Mouse (Mus musculus): ENCODE data around the gene Mgat4e. TPM values are rescaled to one million over a fixed set of nuclear protein-coding genes. Genes with fewer than 3 reads are reported as not detected.

Mgat4e gene
- not detected for total RNA-seq (2021)
- long read RNA-seq, experiment 1 = 0 reads
- long read RNA-seq, experiment 2 = 0 reads

DNA sequence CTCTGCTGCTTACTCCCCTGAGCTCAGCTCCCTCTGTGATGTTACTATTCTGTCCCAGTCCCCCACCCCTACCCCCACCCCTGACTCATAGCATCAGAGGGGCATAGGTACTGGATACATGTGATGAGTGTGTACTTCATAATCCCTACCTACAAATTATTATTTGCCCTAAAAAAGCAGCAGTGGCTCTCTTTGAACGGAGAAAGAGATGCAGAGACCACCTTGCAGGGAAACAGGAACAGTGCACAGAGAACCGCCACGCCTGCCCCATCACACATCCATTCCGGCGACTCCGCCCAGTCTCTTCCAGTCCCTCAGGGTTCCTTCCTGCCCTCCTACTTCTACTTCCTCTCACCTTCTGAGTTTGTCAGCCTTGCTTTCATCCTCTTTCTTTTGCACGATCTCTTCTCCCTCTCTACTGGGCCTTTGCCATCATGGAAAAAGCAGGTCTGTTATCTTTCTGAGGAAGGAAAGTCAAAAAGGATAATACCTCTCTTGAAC lies at the start of gene Mgat4e:
TSS of gene Mgat4e (minus strand) at position 51 of the 501 bp plus-strand sequence.
- no peak for DNase-seq

DNA sequence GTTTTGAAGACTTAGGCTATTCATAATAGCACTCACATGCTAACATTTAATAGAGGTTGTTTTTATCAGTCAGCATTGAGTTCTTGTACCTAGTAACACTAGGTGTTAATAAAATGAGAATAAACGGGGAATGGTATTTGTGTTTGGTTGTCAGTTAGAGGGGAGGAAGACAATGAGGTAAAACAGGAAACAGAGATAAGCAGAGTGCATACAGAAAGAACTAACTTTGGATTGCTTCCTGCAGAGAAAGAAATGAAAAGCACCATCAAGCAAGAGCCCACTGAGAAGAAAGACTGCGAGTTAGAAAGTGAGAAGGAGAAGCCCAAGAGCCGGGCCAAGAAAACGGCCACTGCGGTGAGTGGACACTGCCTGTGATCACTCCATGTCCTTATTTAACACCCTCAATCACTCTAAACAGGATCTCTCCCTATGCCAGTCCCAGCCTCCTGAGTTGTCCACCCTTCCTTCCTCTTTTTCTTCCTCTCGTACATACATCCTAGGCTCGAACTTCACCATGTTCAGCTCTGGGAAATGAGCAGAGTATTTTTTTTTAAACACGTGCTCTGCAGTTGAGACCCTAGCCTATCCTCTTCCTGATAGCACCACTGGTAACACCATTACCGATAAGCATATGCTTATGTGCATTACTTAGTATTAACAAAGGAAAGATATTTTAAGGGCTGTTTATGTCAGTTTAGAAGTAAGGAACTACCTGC lies 48.0 kb upstream of the Mgat4e start:
- no peak for DNase-seq

GRCm38 (mm10) chr1:134591773-134592172 lies 42.3 kb upstream of the Mgat4e start:
- DNase-seq = no peak

DNA sequence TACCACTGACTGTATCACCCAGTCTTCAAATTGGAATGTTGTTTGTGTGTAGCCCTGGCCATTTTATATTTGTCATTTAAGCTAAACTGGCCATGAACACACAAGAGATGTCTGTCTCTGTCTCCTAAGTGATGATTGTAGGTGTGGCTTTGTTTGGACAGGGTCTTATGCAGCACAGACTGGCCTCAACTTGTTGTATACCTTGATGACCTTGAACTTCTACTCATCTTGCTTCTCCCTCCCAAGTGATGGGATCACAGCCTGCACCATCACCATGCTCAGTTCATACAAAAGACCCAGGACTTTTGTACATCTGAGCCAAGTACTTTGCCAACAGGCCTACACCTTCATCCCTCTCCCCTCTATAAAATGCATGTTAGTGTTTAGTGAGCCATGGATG lies 40.2 kb upstream of the Mgat4e start:
- DNase-seq = no peak

GRCm38 (mm10) chr1:134583560-134583959 lies 34.1 kb upstream of the Mgat4e start:
- DNase-seq = no peak

GRCm38 (mm10) chr1:134580796-134581195 lies 31.3 kb upstream of the Mgat4e start:
- DNase-seq = no peak

DNA sequence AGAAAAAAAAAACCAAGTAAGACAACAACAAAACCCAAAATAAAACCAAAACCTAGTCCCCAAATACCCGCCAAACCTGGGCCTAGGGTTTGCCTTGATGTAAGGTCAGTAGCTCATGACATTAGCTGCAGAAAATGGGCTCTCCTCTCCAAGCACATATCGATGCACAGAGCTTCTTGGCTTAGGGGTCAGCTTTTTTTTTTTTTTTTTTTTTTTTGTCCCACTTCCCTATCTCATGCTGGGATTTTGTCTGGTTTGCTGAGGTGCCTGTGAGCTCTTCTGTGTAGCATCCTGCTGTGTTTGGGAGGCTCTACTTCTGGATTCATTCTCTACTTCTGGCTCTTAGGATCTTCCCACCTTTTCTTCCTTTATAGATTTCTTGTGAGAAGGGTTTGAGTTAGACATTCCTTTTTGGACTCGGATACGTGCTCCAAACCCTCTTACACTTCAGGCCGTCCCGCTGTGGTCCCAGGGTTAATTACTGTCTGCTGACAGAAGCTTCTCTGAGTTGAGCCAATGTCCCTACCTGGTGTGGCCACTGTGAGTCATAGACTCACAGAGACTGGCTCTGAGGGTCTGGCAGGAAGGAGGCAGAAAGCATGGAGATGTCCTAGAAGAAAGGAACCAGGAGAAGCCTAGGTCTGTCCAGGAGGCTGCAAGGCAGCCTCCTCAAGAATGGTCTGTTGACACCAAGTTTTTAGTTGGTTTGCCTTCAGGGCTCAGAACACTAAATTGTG lies 28.1 kb upstream of the Mgat4e start:
- no peak for DNase-seq

DNA sequence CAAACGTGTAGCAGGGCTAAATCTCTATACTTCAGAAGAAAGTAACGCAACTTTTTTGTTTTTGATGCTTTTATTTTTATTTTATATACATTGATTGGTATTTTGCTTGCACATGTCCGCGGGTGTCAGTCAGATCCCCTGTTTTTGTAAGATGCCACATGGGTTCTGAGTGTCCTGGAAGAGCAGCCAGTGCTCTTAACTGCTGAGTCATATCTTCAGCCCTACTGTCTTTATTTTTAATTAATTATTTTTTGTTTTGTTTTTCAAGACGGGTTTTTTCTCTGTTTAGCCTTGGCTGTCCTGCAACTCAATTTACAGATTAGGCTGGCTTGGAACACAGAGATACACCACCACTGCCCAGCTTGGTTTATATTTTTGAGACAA lies 24.4 kb upstream of the Mgat4e start:
- DNase-seq = no peak

- no peak for DNase-seq
These were observed 23.9 kb upstream of the Mgat4e start for GRCm38 (mm10) chr1:134573300-134573931.

GRCm38 (mm10) chr1:134570631-134571030 lies 21.1 kb upstream of the Mgat4e start:
- DNase-seq = no peak

DNA sequence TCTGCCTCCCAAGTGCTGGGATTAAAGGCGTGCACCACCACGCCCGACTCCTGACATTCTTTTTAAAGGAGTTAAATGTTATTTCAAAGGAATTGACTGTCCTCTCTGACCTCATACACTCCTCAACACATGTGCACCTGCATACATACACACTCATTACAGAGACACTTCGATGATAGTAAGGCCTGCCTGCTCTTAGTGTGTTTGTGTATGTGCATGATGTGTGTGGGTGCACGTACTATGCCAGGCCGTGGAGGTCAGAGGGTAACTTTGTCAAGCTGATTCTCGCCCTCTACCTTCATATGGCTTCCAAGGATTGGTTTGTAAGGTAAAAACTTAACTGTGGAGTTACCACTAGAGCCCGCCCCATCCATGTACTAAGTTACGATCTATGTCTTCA lies 20.7 kb upstream of the Mgat4e start:
- DNase-seq = no peak

DNA sequence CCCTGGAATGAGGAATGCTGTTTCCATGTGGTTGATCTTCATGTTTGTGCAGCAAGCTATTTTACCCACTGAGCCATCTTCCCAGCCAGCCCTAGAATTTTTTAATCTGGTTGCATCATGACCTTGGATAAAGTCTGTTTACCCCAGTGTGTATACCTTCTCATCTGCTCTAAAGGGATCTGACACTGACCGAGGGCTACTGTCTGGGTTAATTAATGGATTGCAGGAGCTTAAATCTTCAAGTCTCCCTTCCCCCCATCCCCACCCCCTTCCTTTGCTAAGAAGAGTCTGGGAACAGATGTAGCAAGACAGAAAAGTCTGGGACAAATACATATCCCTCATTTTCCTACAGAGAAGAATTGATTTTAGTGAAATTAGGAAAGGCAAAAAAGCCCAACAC lies 18.0 kb upstream of the Mgat4e start:
- no peak for DNase-seq

- DNase-seq = no peak
These were observed 14.2 kb upstream of the Mgat4e start for GRCm38 (mm10) chr1:134563726-134564125.

GRCm38 (mm10) chr1:134562457-134562856 lies 13.0 kb upstream of the Mgat4e start:
- no peak for DNase-seq

DNA sequence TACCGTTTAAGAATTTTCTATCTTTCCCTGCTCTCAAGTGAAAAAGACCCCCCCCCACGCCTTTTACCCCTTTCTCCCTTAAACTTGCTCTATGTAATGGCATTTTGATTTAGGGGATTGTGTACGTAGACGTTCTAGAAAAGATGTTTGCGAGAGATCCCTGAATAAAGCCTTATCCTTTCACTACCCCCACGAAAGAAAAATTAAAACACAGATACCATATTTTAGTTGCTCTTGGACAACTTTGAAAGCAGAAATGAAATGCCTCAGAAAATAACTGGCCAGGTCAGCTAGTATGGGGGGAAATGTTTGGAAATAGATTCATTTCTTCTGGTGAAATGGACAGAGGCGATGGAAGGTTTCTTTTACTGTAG lies 12.3 kb upstream of the Mgat4e start:
- DNase-seq = no peak

GRCm38 (mm10) chr1:134560801-134561769 lies 11.6 kb upstream of the Mgat4e start:
- DNase-seq = peak; percentile 34

DNA sequence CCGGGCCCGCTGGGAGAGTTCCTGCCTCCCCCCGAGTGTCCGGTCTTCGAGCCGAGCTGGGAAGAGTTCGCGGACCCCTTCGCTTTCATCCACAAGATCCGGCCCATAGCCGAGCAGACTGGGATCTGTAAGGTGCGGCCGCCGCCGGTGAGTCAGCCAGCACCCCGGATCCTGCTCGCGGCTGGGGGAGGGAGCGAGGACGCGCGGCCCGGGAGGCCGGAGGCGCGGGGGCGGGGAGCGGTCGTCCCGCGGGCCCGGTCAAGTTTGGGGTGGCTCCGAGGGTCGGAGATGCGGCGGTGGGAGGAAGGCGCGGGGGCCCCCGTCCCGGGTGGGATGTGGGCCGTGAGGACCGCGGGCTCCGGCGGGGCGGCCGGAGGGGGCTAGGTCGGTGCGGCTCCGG lies 10.9 kb upstream of the Mgat4e start:
- DNase-seq = peak; percentile 54

GRCm38 (mm10) chr1:134559976-134560375 lies 10.5 kb upstream of the Mgat4e start, which contains the start of gene Kdm5b:
Gene Kdm5b (plus strand): TSS chr1:134560171.
- DNase-seq = peak; percentile 83

- DNase-seq = no peak
These were observed 9.7 kb upstream of the Mgat4e start for GRCm38 (mm10) chr1:134559226-134559625.

DNA sequence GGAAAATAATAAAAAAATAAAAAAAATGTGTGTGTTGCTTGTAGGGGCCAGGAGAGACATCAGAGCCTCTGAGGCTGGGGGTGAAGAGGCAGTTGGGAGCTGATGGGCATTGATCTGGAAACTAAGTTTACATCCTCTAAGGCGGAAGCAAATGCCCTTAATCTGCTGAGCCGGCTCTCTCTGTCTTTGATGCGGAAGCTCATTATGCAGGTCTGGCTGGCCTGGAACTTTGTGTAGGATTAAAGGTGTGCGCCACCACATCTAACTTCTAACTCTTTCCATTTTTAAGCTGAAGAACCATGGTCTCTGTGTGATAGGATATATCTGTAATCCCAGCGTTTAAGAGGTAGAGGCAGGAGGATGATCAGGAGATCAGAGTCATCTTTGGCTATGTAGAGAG lies 9.0 kb upstream of the Mgat4e start:
- DNase-seq = no peak

- peak; percentile 95 for DNase-seq
These were observed 7.3 kb upstream of the Mgat4e start for GRCm38 (mm10) chr1:134556671-134557218.

All from gastrocnemius, postnatal 10 days (tissue).